Mouse (Mus musculus): ENCODE results near the gene Armc8. TPM values are rescaled to one million over a fixed set of nuclear protein-coding genes. Genes with fewer than 3 reads are reported as not detected.

The Armc8 gene
- polyA plus RNA-seq, 1 experiment from 2014 or later = 24.5 TPM

Other genes with a start within 250 kb of the Armc8 start
- 0.21 and 0.33 TPM in 2 replicates for gene Esyt3, start 210.3 kb downstream of the Armc8 start, polyA plus RNA-seq (2016; fragmentation: Nextera tagmentation; extraction: Ambion mirVana)
- 9.9 and 10.8 TPM in 2 replicates for gene Mras, start 131.5 kb downstream of the Armc8 start, polyA plus RNA-seq (2016; fragmentation: Nextera tagmentation; extraction: Ambion mirVana)
- gene Nme9, start 117.4 kb downstream of the Armc8 start, polyA plus RNA-seq (2016; fragmentation: Nextera tagmentation; extraction: Ambion mirVana) = not detected in 2 replicates
- 42.7 and 43.2 TPM in 2 replicates for gene Dbr1, start 6.9 kb upstream of the Armc8 start, polyA plus RNA-seq (2016; fragmentation: Nextera tagmentation; extraction: Ambion mirVana)
- not detected in 2 replicates for gene A4gnt, start 43.6 kb upstream of the Armc8 start, polyA plus RNA-seq (2016; fragmentation: Nextera tagmentation; extraction: Ambion mirVana)
- 25.9 and 27.8 TPM in 2 replicates for gene Dzip1l, start 60.6 kb upstream of the Armc8 start, polyA plus RNA-seq (2016; fragmentation: Nextera tagmentation; extraction: Ambion mirVana)
- gene Cldn18, start 148.4 kb upstream of the Armc8 start, polyA plus RNA-seq (2016; fragmentation: Nextera tagmentation; extraction: Ambion mirVana) = not detected in 2 replicates